In genomic region chr7:35668066-35669041, GRCm38 (mm10) we compare ENCODE assay signal across 12 mouse cellular contexts. TPM values are rescaled to one million over a fixed set of nuclear protein-coding genes. Genes with fewer than 3 reads are reported as not detected.
A peak's percentile ranks its signal among the peaks of the same experiment; 100 is the strongest.
DNase-seq lines count a peak whose midpoint lies in the region; ATAC-seq and TF ChIP-seq lines count a peak whose summit lies in the region.
"Had no signal": no experiment of that assay in that cellular context is flagged by ENCODE, and none has a peak within 500 bp of the region (broad histone marks: within the 10 kb centered on the region; RNA-seq: fewer than 3 reads in every experiment).

No protein-coding gene starts in this region.

- no peak overlapping the region for H3K4me2 ChIP-seq in hindbrain, embryonic 11.5 days (replicated peaks; ENCODE audit: low read depth, low read length)
- peak overlapping the region; percentile 28; the same call in 1 of the 2 replicates for H3K4me2 ChIP-seq in midbrain, embryonic 16.5 days (ENCODE audit: low read length)
- H3K4me2 ChIP-seq in lung, postnatal 0 days (replicated peaks; ENCODE audit: low read depth, low read length): no peak overlapping the region
- H3K4me2 ChIP-seq in kidney, embryonic 14.5 days (replicated peaks; ENCODE audit: low read depth, low read length): no peak overlapping the region

- peak; percentile 85 for ATAC-seq in hindbrain, embryonic 11.5 days (ENCODE audit: low FRiP score)
- peak; percentile 87 for ATAC-seq in midbrain, embryonic 16.5 days
- ATAC-seq in lung, postnatal 0 days: no peak
- no peak for ATAC-seq in kidney, embryonic 14.5 days (ENCODE audit: low FRiP score, low TSS enrichment)

- H3K4me1 ChIP-seq in hindbrain, embryonic 11.5 days (replicated peaks; ENCODE audit: control insufficient read depth, insufficient read depth, low read length): peaks cover 4% of the 10 kb centered on the region; the same call in 1 of the 2 replicates
- H3K4me1 ChIP-seq in midbrain, embryonic 16.5 days (ENCODE audit: control insufficient read depth, insufficient read depth, low read length): peaks cover 24% of the 10 kb centered on the region
- H3K4me1 ChIP-seq in lung, postnatal 0 days (ENCODE audit: insufficient read depth, low read depth, low read length): no peaks in the 10 kb centered on the region
- H3K4me1 ChIP-seq in kidney, embryonic 14.5 days (ENCODE audit: control insufficient read depth, insufficient read depth, low read length): 0 out of 2 replicates have a peak, but pooled peaks cover 8% of the 10 kb centered on the region

- peak overlapping the region; percentile 73 for H3K27ac ChIP-seq in hindbrain, embryonic 11.5 days (ENCODE audit: low read depth, low read length)
- peak overlapping the region; percentile 79 for H3K27ac ChIP-seq in midbrain, embryonic 16.5 days (ENCODE audit: low read length)
- H3K27ac ChIP-seq in gastrocnemius, adult 2 months: no peak overlapping the region
- no peak overlapping the region for H3K27ac ChIP-seq in lung, postnatal 0 days (ENCODE audit: low read length)
- no peak overlapping the region for H3K27ac ChIP-seq in kidney, embryonic 14.5 days (ENCODE audit: low read depth, low read length)
- H3K27ac ChIP-seq: kidney, postnatal 0 days had no signal

- intact Hi-C loops in gastrocnemius, adult 2 months (cut with DNase I): no loop called here

- H3K9me3 ChIP-seq in hindbrain, embryonic 11.5 days (ENCODE audit: control insufficient read depth, low read length): no peaks in the 10 kb centered on the region
- H3K9me3 ChIP-seq in midbrain, embryonic 16.5 days (replicated peaks; ENCODE audit: control insufficient read depth, low read length, poor library complexity, severe bottlenecking): no peaks in the 10 kb centered on the region
- H3K9me3 ChIP-seq in lung, postnatal 0 days (ENCODE audit: low read length): no peaks in the 10 kb centered on the region
- no peaks in the 10 kb centered on the region for H3K9me3 ChIP-seq in kidney, embryonic 14.5 days (ENCODE audit: control insufficient read depth, low read length)

- no peak for TF ChIP-seq EP300 in lung, postnatal 0 days (IDR thresholded peaks at IDR 0.05)

- H3K27me3 ChIP-seq in hindbrain, embryonic 11.5 days (ENCODE audit: control insufficient read depth, insufficient read depth, low read length): no peaks in the 10 kb centered on the region
- no peaks in the 10 kb centered on the region for H3K27me3 ChIP-seq in midbrain, embryonic 16.5 days (ENCODE audit: control insufficient read depth, insufficient read depth, low read depth, low read length)
- no peaks in the 10 kb centered on the region for H3K27me3 ChIP-seq in lung, postnatal 0 days (replicated peaks; ENCODE audit: insufficient read depth, low read length)
- no peaks in the 10 kb centered on the region for H3K27me3 ChIP-seq in kidney, embryonic 14.5 days (ENCODE audit: control insufficient read depth, insufficient read depth, low read length)

- H3K9ac ChIP-seq in hindbrain, embryonic 11.5 days (ENCODE audit: low read depth, low read length): no peak overlapping the region
- H3K9ac ChIP-seq in midbrain, embryonic 16.5 days (ENCODE audit: low read depth, low read length): peak overlapping the region; percentile 23; the same call in 1 of the 2 replicates
- no peak overlapping the region for H3K9ac ChIP-seq in lung, postnatal 0 days (replicated peaks; ENCODE audit: low read depth)
- H3K9ac ChIP-seq in kidney, embryonic 14.5 days (ENCODE audit: low read depth, low read length): no peak overlapping the region

- 31% methylated on average over 18 of the region's 18 CpGs for WGBS in hindbrain, embryonic 11.5 days
- WGBS in midbrain, embryonic 16.5 days: 9% methylated on average over 18 of the region's 18 CpGs
- 53% methylated on average over 18 of the region's 18 CpGs for WGBS in lung, postnatal 0 days
- WGBS in kidney, embryonic 14.5 days: 62% methylated on average over 18 of the region's 18 CpGs

- TF ChIP-seq CTCF in brain, embryonic 14.5 days (IDR thresholded peaks at IDR 0.05; ENCODE audit: borderline replicate concordance, extremely low read depth, insufficient read depth, insufficient read length): no peak
- no peak for TF ChIP-seq CTCF in gastrocnemius, adult 2 months (IDR thresholded peaks at IDR 0.05)
- no peak for TF ChIP-seq CTCF in lung, postnatal 0 days (IDR thresholded peaks at IDR 0.05)

- peak; percentile 93 for DNase-seq in brain, embryonic 14.5 days (ENCODE audit: low read depth)
- peak; percentile 56 for DNase-seq in embryo, embryonic 9.5 days (ENCODE audit: extremely low spot score)
- DNase-seq in hindbrain, embryonic 11.5 days (ENCODE audit: low spot score): peak; percentile 74
- DNase-seq in gastrocnemius, adult 2 months: no peak
- DNase-seq in lung, postnatal 0 days (ENCODE audit: low spot score): no peak
- DNase-seq in heart, adult 18-20 months: no peak
- DNase-seq: lung, adult 18-20 months; right cerebral cortex, postnatal 14 days; thymus, adult 18-20 months had no signal

- no peaks in the 10 kb centered on the region for H3K36me3 ChIP-seq in hindbrain, embryonic 11.5 days (ENCODE audit: control insufficient read depth, insufficient read depth, low read length)
- no peaks in the 10 kb centered on the region for H3K36me3 ChIP-seq in midbrain, embryonic 16.5 days (ENCODE audit: control insufficient read depth, insufficient read depth, low read length)
- no peaks in the 10 kb centered on the region for H3K36me3 ChIP-seq in lung, postnatal 0 days (ENCODE audit: insufficient read depth, low read length)
- no peaks in the 10 kb centered on the region for H3K36me3 ChIP-seq in kidney, embryonic 14.5 days (ENCODE audit: control insufficient read depth, insufficient read depth, low read length)

- no peak overlapping the region for H3K4me3 ChIP-seq in hindbrain, embryonic 11.5 days (ENCODE audit: low read depth, low read length)
- H3K4me3 ChIP-seq in midbrain, embryonic 16.5 days (ENCODE audit: low read depth, low read length): no peak overlapping the region
- H3K4me3 ChIP-seq in gastrocnemius, adult 2 months: no peak overlapping the region
- no peak overlapping the region for H3K4me3 ChIP-seq in lung, postnatal 0 days (ENCODE audit: low read depth, low read length)
- no peak overlapping the region for H3K4me3 ChIP-seq in kidney, embryonic 14.5 days (ENCODE audit: low read length)

- TF ChIP-seq POLR2A in brain, embryonic 14.5 days (IDR thresholded peaks at IDR 0.05; ENCODE audit: borderline replicate concordance, extremely low read depth, insufficient read depth, insufficient read length, poor library complexity, severe bottlenecking): no peak

RNA-seq across cellular contexts. Expression of gene Pdcd5, which starts 21.0 kb away (rescaled TPM):
- 138 and 144 TPM in 2 replicates for polyA plus RNA-seq in brain, embryonic 14.5 days (2012; rRNA removed)
- polyA plus RNA-seq in hindbrain, embryonic 11.5 days (2014; fragmentation: Nextera tagmentation; extraction: Ambion mirVana): 306 and 325 TPM in 2 replicates
- polyA plus RNA-seq in midbrain, embryonic 16.5 days (2015; fragmentation: Nextera tagmentation; extraction: Ambion mirVana): 233 and 236 TPM in 2 replicates
- 100 to 1,000 TPM; 150 to 159 TPM for total RNA-seq in gastrocnemius, adult 2 months (2021)
- 160 and 169 TPM in 2 replicates for polyA plus RNA-seq in lung, postnatal 0 days (2015; fragmentation: Nextera tagmentation; extraction: Ambion mirVana)
- total RNA-seq in heart, adult 18-20 months (2021): 100 to 1,000 TPM; 112 to 114 TPM
- polyA plus RNA-seq in kidney, embryonic 14.5 days (2014; fragmentation: Nextera tagmentation; extraction: Ambion mirVana): 288 and 371 TPM in 2 replicates

Comparison
In these comparisons a context has a peak if more than half of its experiments do, and no peak if none do; other contexts are left out.
1. DNase-seq: peak in brain, embryonic 14.5 days (single experiment), embryo, embryonic 9.5 days (single experiment) and hindbrain, embryonic 11.5 days (single experiment); none in gastrocnemius, adult 2 months (single experiment), lung, postnatal 0 days (single experiment) and heart, adult 18-20 months (0 of 2).
2. ATAC-seq: peak in hindbrain, embryonic 11.5 days (single experiment) and midbrain, embryonic 16.5 days (single experiment); none in lung, postnatal 0 days (single experiment) and kidney, embryonic 14.5 days (single experiment).
3. H3K27ac ChIP-seq: peak in hindbrain, embryonic 11.5 days (single experiment) and midbrain, embryonic 16.5 days (single experiment); none in gastrocnemius, adult 2 months (single experiment), lung, postnatal 0 days (single experiment) and kidney, embryonic 14.5 days (single experiment).